Mouse (Mus musculus) layer of hippocampus, adult 2 months (tissue): ENCODE measurements at regions not wholly inside any gene's neighbourhood (a gene's known extent, or its start where the extent isn't known, plus 50 kb on each side); places are given as distances from the start of the nearest gene placed in this dataset.

Experiments used
- DNase-seq, 2 experiments: peaks; one replicate each; pipeline ENCODE4 v3.0.0; 2022; ENCODE audit warnings: low spot score in 2 of 2
- H3K27ac ChIP-seq: fragments of 200-600 bp; 2 replicates; pipeline ENCODE4 v1.8.1; 2022
- H3K4me3 ChIP-seq: fragments of 200-600 bp; 2 replicates; pipeline ENCODE4 v1.8.1; 2022; ENCODE audit warnings: mild to moderate bottlenecking
- CTCF ChIP-seq: fragments of 200-600 bp; conservative IDR thresholded peaks from 2 replicates; pipeline ENCODE4 v1.8.1; 2022; ENCODE audit warnings: antibody characterized with exemption, mild to moderate bottlenecking, moderate library complexity

DNA sequence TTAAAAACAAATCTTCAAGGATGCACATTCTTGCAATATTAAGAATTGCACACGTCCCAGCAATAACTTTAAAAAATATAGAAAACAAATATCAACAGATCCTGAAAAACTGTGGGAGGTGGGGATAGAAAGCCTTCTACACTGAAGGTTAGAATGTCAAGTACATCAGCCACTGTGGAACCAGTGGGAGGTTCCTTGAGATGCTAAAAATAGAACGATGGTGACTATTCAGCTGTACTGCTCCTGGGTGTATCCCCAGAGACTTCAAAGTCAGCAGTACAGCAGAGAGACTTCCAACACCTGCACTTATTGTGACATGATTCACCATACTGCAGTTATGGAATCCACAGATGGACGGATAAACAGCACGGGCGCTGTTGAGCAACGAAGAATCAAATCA, 524.7 kb upstream of the Gm19410 start:
- Histone ChIP-seq H3K4me3 (no peak overlapping the region), H3K27ac (no peak overlapping the region)
- TF ChIP-seq CTCF = no peak
- DNase-seq = no peak

- DNase-seq = no peak
- H3K4me3 ChIP-seq = no peak overlapping the region
- no peak overlapping the region for H3K27ac ChIP-seq
- no peak for TF ChIP-seq CTCF
Observed at GRCm38 (mm10) chr8:35243555-35243954, 522.0 kb upstream of the Gm19410 start.

DNA sequence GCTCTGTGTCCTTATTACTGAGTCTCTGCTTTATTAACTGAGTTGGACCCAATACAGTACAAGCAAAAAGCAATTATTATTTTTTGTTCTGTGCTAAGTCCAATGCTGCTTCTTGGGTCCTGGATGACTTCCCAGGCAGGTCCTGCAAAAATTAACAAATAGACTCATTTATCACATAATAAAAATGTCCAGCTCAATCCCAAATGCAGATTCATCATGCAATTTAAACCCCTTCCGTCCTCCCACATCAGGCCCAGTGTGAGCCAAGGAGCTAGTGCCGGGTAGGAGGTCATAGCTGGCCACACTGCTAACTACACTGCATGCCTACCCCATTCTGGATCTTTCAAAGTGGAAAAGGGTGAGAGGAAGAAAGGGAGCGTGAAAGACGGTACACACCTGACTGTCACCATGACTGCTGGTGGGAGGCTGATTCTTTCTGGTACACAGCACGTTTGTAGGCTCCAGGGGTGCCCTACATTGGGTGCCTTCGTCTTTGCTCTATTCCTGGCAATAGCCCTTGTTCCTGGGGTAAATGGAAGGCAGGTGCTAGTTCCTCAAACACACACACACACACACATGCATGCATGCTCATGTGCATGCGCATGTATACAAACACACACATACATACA, 515.7 kb upstream of the Gm19410 start:
- Histone ChIP-seq H3K27ac (no peak overlapping the region), H3K4me3 (no peak overlapping the region)
- DNase-seq = no peak
- no peak for TF ChIP-seq CTCF

GRCm38 (mm10) chr8:35250641-35251040, 514.9 kb upstream of the Gm19410 start:
- Histone ChIP-seq H3K4me3 (no peak overlapping the region), H3K27ac (no peak overlapping the region)
- no peak for TF ChIP-seq CTCF
- no peak for DNase-seq

DNA sequence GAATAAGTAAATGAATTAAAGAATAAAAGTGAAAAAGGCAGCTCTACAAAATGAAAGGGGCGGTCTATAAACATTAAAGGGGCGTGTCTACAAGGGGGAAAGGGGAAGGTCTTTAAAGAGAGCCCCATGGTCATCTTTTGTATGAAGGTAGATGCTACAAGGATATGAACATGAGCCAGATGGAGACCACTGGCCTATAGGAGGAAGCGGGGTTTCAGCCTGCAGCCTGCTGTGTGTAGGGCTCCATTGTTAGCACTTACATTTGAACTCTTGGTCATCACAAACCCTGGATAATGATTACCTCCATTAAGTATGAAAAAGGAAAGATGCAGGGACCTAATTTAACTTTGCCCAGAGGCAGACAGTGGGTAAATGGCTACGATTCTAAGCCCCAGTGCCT, 511.6 kb upstream of the Gm19410 start:
- no peak overlapping the region for H3K4me3 ChIP-seq
- TF ChIP-seq CTCF = no peak
- no peak for DNase-seq
- H3K27ac ChIP-seq = no peak overlapping the region

DNA sequence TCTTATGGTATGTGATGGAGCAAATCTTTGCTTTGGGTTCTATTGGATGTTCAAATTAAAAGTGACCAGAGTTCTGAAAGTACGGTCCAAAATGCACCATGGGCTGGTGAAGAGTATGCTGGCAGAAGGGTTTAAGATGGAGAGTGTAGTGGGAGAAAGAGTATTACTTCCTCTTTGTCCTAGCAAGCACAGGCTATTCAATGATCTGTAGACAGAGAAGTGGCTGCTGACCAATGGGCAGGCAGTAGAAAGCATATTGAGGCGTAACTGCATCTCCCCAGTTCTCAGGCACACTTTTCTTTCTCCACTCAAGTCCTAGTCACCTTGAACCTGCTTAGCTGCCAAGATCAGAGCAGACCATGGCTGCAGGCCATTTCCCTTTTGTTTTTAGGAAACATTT, 510.3 kb upstream of the Gm19410 start:
- TF ChIP-seq CTCF = no peak
- Histone ChIP-seq H3K27ac (no peak overlapping the region), H3K4me3 (no peak overlapping the region)
- DNase-seq = no peak

- DNase-seq = no peak
- peak; percentile 67 for TF ChIP-seq CTCF
- no peak overlapping the region for H3K27ac ChIP-seq
- no peak overlapping the region for H3K4me3 ChIP-seq
Observed at GRCm38 (mm10) chr8:35256958-35257357, 508.6 kb upstream of the Gm19410 start.

DNA sequence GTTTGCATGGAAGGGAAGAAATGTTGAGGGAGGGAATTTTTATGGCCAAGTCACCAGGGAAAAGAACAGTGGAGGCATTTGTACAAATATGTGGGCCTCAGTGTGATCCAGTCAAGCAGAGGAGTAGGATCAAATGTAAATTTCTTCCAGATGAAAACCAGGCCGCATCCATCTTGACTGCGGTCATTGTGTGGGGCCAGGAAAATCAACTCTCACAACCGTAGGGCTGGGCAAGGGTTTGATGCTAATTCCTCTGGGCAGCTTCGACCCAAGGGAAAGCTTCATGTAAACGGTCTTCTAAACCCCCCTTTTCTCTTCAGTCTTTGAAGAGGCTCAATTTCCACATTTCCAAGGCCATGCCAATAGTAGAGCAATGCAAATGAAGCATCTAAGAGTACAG, 497.4 kb upstream of the Gm19410 start:
- Histone ChIP-seq H3K4me3 (no peak overlapping the region), H3K27ac (no peak overlapping the region)
- no peak for DNase-seq
- no peak for TF ChIP-seq CTCF

GRCm38 (mm10) chr8:35268986-35269385, 496.6 kb upstream of the Gm19410 start:
- DNase-seq = no peak
- TF ChIP-seq CTCF = no peak
- Histone ChIP-seq H3K27ac (no peak overlapping the region), H3K4me3 (no peak overlapping the region)

DNA sequence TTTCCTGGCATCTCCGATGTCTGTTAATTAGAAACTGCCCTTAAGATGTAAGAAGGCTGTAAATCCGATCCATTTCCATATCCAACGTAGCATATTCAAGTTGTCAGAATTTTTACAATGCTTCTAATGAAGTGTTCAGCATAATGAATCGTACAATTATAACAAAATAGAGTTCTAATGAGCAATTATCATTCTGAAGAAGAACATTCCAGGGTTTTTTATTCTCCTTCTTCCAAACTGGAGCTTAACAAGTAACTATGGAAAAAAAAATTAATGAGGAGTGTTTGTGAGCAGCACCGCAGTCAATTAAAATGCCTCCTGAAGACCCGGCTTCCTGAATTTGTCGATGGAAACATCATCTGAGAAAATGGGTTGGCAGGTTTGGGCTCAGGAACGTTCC, 489.6 kb upstream of the Gm19410 start:
- TF ChIP-seq CTCF = no peak
- DNase-seq = no peak
- Histone ChIP-seq H3K4me3 (no peak overlapping the region), H3K27ac (no peak overlapping the region)

DNA sequence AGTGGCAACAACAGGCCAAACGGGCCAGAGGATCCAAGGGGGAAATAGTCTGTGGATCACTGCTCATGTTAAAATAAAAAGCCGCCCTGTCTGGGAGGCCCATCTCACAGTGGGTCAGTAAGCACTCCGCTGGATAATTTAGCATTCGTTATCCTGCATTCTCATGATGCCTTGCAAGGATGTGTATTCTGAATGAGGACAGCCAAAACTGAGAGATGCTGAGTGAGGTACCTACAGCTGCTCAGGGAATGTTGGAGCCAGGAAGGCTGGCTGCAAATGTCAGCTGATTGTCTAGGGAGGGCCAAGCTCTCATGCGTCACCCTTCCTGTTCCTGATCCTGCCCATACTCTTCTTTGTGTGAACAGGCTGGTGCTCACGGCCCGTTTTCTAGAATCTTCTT, 489.1 kb upstream of the Gm19410 start:
- DNase-seq = no peak
- TF ChIP-seq CTCF = no peak
- Histone ChIP-seq H3K4me3 (no peak overlapping the region), H3K27ac (no peak overlapping the region)

GRCm38 (mm10) chr8:35278946-35279345, 486.6 kb upstream of the Gm19410 start:
- TF ChIP-seq CTCF = no peak
- no peak for DNase-seq
- H3K27ac ChIP-seq = no peak overlapping the region
- H3K4me3 ChIP-seq = no peak overlapping the region

DNA sequence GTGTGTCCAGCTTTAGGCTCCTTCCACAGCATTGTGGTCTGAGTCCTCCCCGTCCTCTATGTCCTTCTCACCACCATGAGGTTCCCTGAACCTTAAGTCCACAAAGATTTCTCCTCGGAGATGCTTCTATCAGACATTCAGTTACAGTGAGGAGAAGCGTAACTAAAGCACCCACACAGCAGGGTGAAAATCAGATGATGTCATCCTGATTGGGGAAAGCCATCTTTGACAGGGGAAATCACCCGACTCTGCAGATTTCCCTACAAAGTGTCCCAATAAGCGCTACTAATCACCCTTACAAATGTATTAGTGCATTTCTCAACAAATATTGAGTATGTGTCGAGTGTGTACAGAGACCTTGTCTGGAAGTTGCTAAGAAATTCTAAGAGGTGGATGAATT, 484.8 kb upstream of the Gm19410 start:
- TF ChIP-seq CTCF = no peak
- no peak overlapping the region for H3K27ac ChIP-seq
- DNase-seq = no peak
- H3K4me3 ChIP-seq = no peak overlapping the region

DNA sequence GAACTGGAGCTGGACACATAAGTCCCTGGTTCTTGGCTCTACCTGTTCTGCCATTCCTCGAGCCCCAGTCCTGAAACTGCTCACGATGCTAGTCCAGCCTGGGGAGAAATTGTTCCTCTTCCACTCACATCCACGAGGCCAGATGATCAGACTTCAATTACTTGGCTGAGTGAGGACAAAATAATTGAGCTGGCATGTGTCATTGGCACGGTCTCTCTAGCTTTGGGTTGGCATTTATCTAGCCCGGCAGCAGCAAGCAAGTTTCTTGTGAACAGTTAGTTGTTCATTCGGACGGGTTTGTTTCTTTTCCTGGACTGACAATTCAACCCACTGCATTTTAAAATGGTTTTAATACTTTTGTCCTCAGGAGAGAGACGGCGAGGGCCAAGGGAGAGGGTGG, 482.2 kb upstream of the Gm19410 start:
- no peak overlapping the region for H3K4me3 ChIP-seq
- DNase-seq = peak in 1 of 2 experiments; percentile 52
- H3K27ac ChIP-seq = no peak overlapping the region
- no peak for TF ChIP-seq CTCF

GRCm38 (mm10) chr8:35289018-35289417, 476.6 kb upstream of the Gm19410 start:
- no peak for TF ChIP-seq CTCF
- no peak for DNase-seq
- Histone ChIP-seq H3K27ac (no peak overlapping the region), H3K4me3 (no peak overlapping the region)
